Mouse (Mus musculus) cerebellum, adult 9-11 months (tissue): Measurements from ENCODE around the gene Pex16.

ENCODE experiments used
- DNase-seq: peaks from one replicate; pipeline ENCODE4 v3.0.0; 2022

The Pex16 gene

GRCm38 (mm10) chr2:92423702-92424461 lies 49.4 kb downstream of the Pex16 start:
- DNase-seq = peak; percentile 94

GRCm38 (mm10) chr2:92424462-92425308 lies 50.2 kb downstream of the Pex16 start:
- peak; percentile 61 for DNase-seq

DNA sequence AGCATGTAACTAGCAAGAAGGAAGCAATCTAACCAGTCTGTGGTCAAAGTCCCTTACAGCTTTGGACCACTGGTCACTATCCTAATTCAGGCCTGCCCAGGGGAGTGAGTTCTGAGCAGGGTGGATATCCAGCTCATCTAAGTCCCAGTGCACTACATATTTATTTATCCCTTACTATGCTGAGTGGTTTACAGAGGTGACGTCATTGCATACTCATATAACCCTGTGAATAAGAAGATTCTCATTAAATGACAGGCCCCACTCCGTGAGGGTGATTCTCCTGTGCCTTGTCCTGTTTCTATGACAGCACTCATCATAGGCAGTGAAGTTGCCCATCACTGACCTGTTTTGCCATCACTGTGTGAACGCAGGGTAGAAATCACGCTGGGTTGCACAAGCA lies 50.9 kb downstream of the Pex16 start:
- DNase-seq = no peak

DNA sequence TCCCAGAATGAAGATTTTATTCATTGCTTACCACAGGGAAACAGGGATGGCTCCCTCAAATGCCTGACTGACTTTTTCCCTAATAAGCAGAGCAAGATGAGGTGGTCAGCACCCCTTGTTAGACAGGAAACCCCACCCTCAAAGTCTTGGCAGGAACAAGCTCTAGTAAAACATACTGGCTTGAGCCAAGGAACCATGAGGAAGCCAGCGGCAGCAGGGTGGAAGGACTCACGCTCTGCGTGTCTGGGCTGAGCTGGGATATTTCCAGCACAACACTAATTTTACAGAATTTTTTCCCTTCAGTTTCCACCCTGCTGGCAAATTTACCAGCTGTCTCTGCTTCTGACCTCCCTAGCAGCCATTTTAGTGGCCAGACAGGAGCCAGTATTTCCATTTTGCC lies 52.0 kb downstream of the Pex16 start:
- peak; percentile 62 for DNase-seq

DNA sequence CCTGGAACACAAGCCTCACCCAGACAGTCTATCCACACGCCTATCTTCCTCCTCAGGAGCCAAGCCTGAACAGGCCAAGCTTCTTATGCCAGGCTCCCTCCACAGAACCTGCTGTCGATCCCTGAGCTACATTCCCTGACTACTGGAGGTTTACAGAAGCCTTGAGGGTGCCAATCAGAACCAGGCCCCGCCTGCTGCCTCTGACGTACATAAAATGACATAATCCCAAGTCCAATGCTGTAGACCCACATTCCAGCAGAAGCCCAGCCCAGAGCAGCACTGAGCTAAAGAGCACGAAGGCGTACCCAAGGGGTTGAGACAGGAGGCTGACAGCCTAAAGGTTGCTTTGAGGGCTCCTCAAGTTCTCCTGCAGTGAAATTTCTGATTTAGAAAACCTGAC lies 53.4 kb downstream of the Pex16 start:
- peak; percentile 96 for DNase-seq

GRCm38 (mm10) chr2:92430089-92430488 lies 55.6 kb downstream of the Pex16 start:
- DNase-seq = no peak
